Comparison of ENCODE assay signal across 39 mouse cellular contexts in the genomic region with DNA sequence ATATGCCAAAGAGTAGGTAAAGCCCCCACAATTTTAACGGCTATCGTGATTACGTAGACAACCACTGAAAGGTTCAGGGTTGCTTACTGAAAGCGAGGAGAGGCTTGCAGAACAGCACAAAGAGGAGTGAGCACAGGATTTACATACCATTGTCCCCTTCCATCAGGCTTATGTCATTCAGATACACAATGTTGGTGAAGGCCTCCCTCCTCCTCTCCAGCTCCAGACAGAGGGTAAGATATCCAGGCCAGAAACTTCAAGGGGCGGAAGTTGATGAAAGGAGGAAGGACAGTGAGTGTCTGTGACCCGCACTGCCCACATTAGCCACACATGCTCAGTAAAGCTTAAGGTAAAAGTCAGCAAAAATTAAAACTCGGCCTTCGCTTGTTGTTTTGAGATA. TPM values are rescaled to one million over a fixed set of nuclear protein-coding genes. Genes with fewer than 3 reads are reported as not detected.
"Had no signal": no experiment of that assay in that cellular context is flagged by ENCODE, and none has a peak within 500 bp of the region (broad histone marks: within the 10 kb centered on the region; RNA-seq: fewer than 3 reads in every experiment).

No protein-coding gene starts in this region.

- H3K4me2 ChIP-seq: embryonic facial prominence, embryonic 12.5 days; embryonic facial prominence, embryonic 13.5 days; embryonic facial prominence, embryonic 15.5 days; forebrain, embryonic 12.5 days; forebrain, embryonic 13.5 days; forebrain, embryonic 15.5 days had no signal

- H3K27me3 ChIP-seq: embryonic facial prominence, embryonic 12.5 days; embryonic facial prominence, embryonic 13.5 days; embryonic facial prominence, embryonic 15.5 days; forebrain, embryonic 12.5 days; forebrain, embryonic 13.5 days; forebrain, embryonic 15.5 days had no signal

- H3K4me3 ChIP-seq: embryonic facial prominence, embryonic 10.5 days; embryonic facial prominence, embryonic 12.5 days; embryonic facial prominence, embryonic 13.5 days; embryonic facial prominence, embryonic 15.5 days; erythroblast, embryonic 14.5 days; forebrain, embryonic 10.5 days; forebrain, embryonic 12.5 days; forebrain, embryonic 13.5 days; forebrain, embryonic 15.5 days; gastrocnemius, adult 2 months; heart, adult 2 months had no signal

- H3K4me1 ChIP-seq: embryonic facial prominence, embryonic 10.5 days; embryonic facial prominence, embryonic 12.5 days; embryonic facial prominence, embryonic 13.5 days; embryonic facial prominence, embryonic 15.5 days; forebrain, embryonic 10.5 days; forebrain, embryonic 12.5 days; forebrain, embryonic 13.5 days; forebrain, embryonic 15.5 days had no signal

- H3K9me3 ChIP-seq: embryonic facial prominence, embryonic 10.5 days; embryonic facial prominence, embryonic 12.5 days; embryonic facial prominence, embryonic 13.5 days; embryonic facial prominence, embryonic 15.5 days; forebrain, embryonic 10.5 days; forebrain, embryonic 12.5 days; forebrain, embryonic 13.5 days; forebrain, embryonic 15.5 days had no signal

- H3K27ac ChIP-seq: embryonic facial prominence, embryonic 10.5 days; embryonic facial prominence, embryonic 12.5 days; embryonic facial prominence, embryonic 13.5 days; embryonic facial prominence, embryonic 15.5 days; forebrain, embryonic 10.5 days; forebrain, embryonic 12.5 days; forebrain, embryonic 13.5 days; forebrain, embryonic 15.5 days; gastrocnemius, adult 2 months; heart, adult 2 months had no signal

- DNase-seq: cerebellum, adult 9-10 months; cerebellum, adult 9-11 months; cerebellum, postnatal 10 days; cerebellum, postnatal 14 days; cerebellum, postnatal 25 days; cerebellum, postnatal 36 days; embryo, embryonic 11 days; forebrain, postnatal 0 days; gastrocnemius, adult 2 months; gastrocnemius, postnatal 10 days; gastrocnemius, postnatal 14 days; gastrocnemius, postnatal 25 days; gastrocnemius, postnatal 36 days; heart, adult 11 months; heart, adult 18-20 months; heart, adult 2 months had no signal

- ATAC-seq: forebrain, embryonic 13.5 days; forebrain, embryonic 14.5 days; forebrain, embryonic 15.5 days; forebrain, embryonic 16.5 days; forebrain, postnatal 0 days had no signal

- H3K9ac ChIP-seq: embryonic facial prominence, embryonic 12.5 days; embryonic facial prominence, embryonic 13.5 days; embryonic facial prominence, embryonic 15.5 days; forebrain, embryonic 12.5 days; forebrain, embryonic 13.5 days; forebrain, embryonic 15.5 days; forebrain, postnatal 0 days had no signal

RNA-seq across cellular contexts. Expression of a gene that starts 13.1 kb away (rescaled TPM):
- total RNA-seq: common myeloid progenitor, adult 5-6 weeks; forebrain, postnatal 0 days; gastrocnemius, adult 2 months; gastrocnemius, adult 8-10 months; gastrocnemius, postnatal 10 days; gastrocnemius, postnatal 25 days; gastrocnemius, postnatal 36 days; gastrocnemius, postnatal 4 days; granulocyte monocyte progenitor cell, adult 5-6 weeks; heart, adult 18-20 months; heart, adult 2 months; heart, adult 8-10 months had no signal
- polyA plus RNA-seq: cortical plate, adult 2 months; embryonic facial prominence, embryonic 12.5 days; embryonic facial prominence, embryonic 13.5 days; embryonic facial prominence, embryonic 14.5 days; embryonic facial prominence, embryonic 15.5 days; erythroblast, embryonic 14.5 days; forebrain, embryonic 11.5 days; forebrain, embryonic 12.5 days; forebrain, embryonic 13.5 days; forebrain, embryonic 14.5 days; forebrain, embryonic 15.5 days; forebrain, embryonic 16.5 days; forebrain, postnatal 0 days; gonadal fat pad, adult 2 months; heart, adult 2 months had no signal

RNA-seq across cellular contexts. Expression of a gene that starts 21.9 kb away (rescaled TPM):
- total RNA-seq: common myeloid progenitor, adult 5-6 weeks; forebrain, postnatal 0 days; gastrocnemius, adult 18-20 months; gastrocnemius, adult 2 months; gastrocnemius, adult 8-10 months; gastrocnemius, postnatal 25 days; gastrocnemius, postnatal 36 days; gastrocnemius, postnatal 4 days; granulocyte monocyte progenitor cell, adult 5-6 weeks; heart, adult 18-20 months; heart, adult 2 months; heart, adult 8-10 months had no signal
- polyA plus RNA-seq: cortical plate, adult 2 months; embryonic facial prominence, embryonic 13.5 days; embryonic facial prominence, embryonic 14.5 days; embryonic facial prominence, embryonic 15.5 days; erythroblast, embryonic 14.5 days; forebrain, embryonic 11.5 days; forebrain, embryonic 12.5 days; forebrain, embryonic 13.5 days; forebrain, embryonic 14.5 days; forebrain, embryonic 15.5 days; forebrain, embryonic 16.5 days; frontal cortex, adult 2 months; heart, adult 2 months had no signal

RNA-seq across cellular contexts. Expression of a gene that starts 32.3 kb away (rescaled TPM):
- total RNA-seq: common myeloid progenitor, adult 5-6 weeks; forebrain, postnatal 0 days; gastrocnemius, adult 2 months; gastrocnemius, adult 8-10 months; gastrocnemius, postnatal 10 days; gastrocnemius, postnatal 14 days; gastrocnemius, postnatal 25 days; gastrocnemius, postnatal 36 days; granulocyte monocyte progenitor cell, adult 5-6 weeks; heart, adult 18-20 months; heart, adult 2 months; heart, adult 8-10 months had no signal
- polyA plus RNA-seq: cortical plate, adult 2 months; embryonic facial prominence, embryonic 10.5 days; embryonic facial prominence, embryonic 11.5 days; embryonic facial prominence, embryonic 12.5 days; embryonic facial prominence, embryonic 13.5 days; embryonic facial prominence, embryonic 14.5 days; embryonic facial prominence, embryonic 15.5 days; erythroblast, embryonic 14.5 days; forebrain, embryonic 10.5 days; forebrain, embryonic 11.5 days; forebrain, embryonic 12.5 days; forebrain, embryonic 13.5 days; forebrain, embryonic 14.5 days; forebrain, embryonic 15.5 days; forebrain, embryonic 16.5 days; forebrain, postnatal 0 days; frontal cortex, adult 2 months; heart, adult 2 months had no signal
